Mouse (Mus musculus) liver, embryonic 14.5 days (tissue): ENCODE measurements around the gene Krt20.

Experiments used
- CTCF ChIP-seq: IDR thresholded peaks from 2 replicates; pipeline ENCODE4 v1.5.1; 2016; ENCODE audit warnings: antibody characterized with exemption, low read depth, control low read depth
- EP300 ChIP-seq: IDR thresholded peaks from 2 replicates; pipeline ENCODE4 v1.6.1; 2016; ENCODE audit warnings: antibody characterized with exemption, low read depth

- TF ChIP-seq CTCF (no peak), EP300 (no peak)
These were observed 37.9 kb downstream of the Krt20 start for GRCm38 (mm10) chr11:99399956-99400549.
